ENCODE assay signal across 20 mouse cellular contexts in genomic region chr6:55264741-55265366, GRCm38 (mm10).
DNase-seq lines count a peak whose midpoint lies in the region; ATAC-seq and TF ChIP-seq lines count a peak whose summit lies in the region.
"Had no signal": no experiment of that assay in that cellular context is flagged by ENCODE, and none has a peak within 500 bp of the region (broad histone marks: within the 10 kb centered on the region; RNA-seq: fewer than 3 reads in every experiment).

No protein-coding gene starts in this region.

- peak; percentile 98 for DNase-seq in 3T3-L1 (ENCODE audit: low read depth, low spot score)
- peak; percentile 52 for DNase-seq in adipocyte (ENCODE audit: low spot score)
- DNase-seq in liver, postnatal 0 days = no peak
- DNase-seq in cerebellum, adult 18-20 months = no peak
- DNase-seq in left cerebral cortex, adult 18-20 months (ENCODE audit: low spot score in 2 of 2) = no peak
- DNase-seq: cerebellum, adult 11 months; gastrocnemius, postnatal 36 days; heart, postnatal 10 days; kidney, adult 11 months; kidney, postnatal 14 days; layer of hippocampus, adult 9-11 months; lung, postnatal 14 days had no signal

- H3K4me2 ChIP-seq in liver, postnatal 0 days (ENCODE audit: low read depth, low read length) = peak overlapping the region; percentile 32
- no peak overlapping the region for H3K4me2 ChIP-seq in kidney, embryonic 14.5 days (replicated peaks; ENCODE audit: low read depth, low read length)
- H3K4me2 ChIP-seq: hindbrain, embryonic 14.5 days; limb, embryonic 15.5 days; neural tube, embryonic 13.5 days had no signal

- 73% methylated on average over 7 of the region's 7 CpGs for WGBS in liver, postnatal 0 days (ENCODE audit: insufficient replicate concordance)
- 94% methylated on average over 7 of the region's 7 CpGs for WGBS in kidney, embryonic 14.5 days

- H3K4me1 ChIP-seq in liver, postnatal 0 days (ENCODE audit: insufficient read depth) = peaks cover 29% of the 10 kb centered on the region
- H3K4me1 ChIP-seq in kidney, embryonic 14.5 days (ENCODE audit: control insufficient read depth, insufficient read depth, low read length) = no peaks in the 10 kb centered on the region
- H3K4me1 ChIP-seq: midbrain, embryonic 10.5 days had no signal

- no peak for TF ChIP-seq CTCF in liver, postnatal 0 days (IDR thresholded peaks at IDR 0.05; ENCODE audit: low read depth)

- peak; percentile 85 for ATAC-seq in erythroid progenitor cell, adult 5-6 weeks (replicated peaks; ENCODE audit: low FRiP score, poor library complexity, severe bottlenecking)
- ATAC-seq in liver, postnatal 0 days = peak; percentile 66
- ATAC-seq in kidney, embryonic 14.5 days (ENCODE audit: low FRiP score, low TSS enrichment) = no peak

- TF ChIP-seq EP300 in liver, postnatal 0 days (IDR thresholded peaks at IDR 0.05; ENCODE audit: low read depth) = peak; percentile 94

- no peaks in the 10 kb centered on the region for H3K9me3 ChIP-seq in liver, postnatal 0 days (ENCODE audit: low read length)
- no peaks in the 10 kb centered on the region for H3K9me3 ChIP-seq in kidney, embryonic 14.5 days (ENCODE audit: control insufficient read depth, low read length)
- H3K9me3 ChIP-seq: forebrain, embryonic 10.5 days; heart, embryonic 10.5 days; limb, embryonic 15.5 days; midbrain, embryonic 10.5 days; neural tube, embryonic 13.5 days had no signal

- H3K27me3 ChIP-seq in liver, postnatal 0 days (ENCODE audit: insufficient read depth, low read length) = no peaks in the 10 kb centered on the region
- H3K27me3 ChIP-seq in kidney, embryonic 14.5 days (ENCODE audit: control insufficient read depth, insufficient read depth, low read length) = no peaks in the 10 kb centered on the region
- H3K27me3 ChIP-seq: limb, embryonic 15.5 days; neural tube, embryonic 13.5 days had no signal

- H3K9ac ChIP-seq in liver, postnatal 0 days (replicated peaks) = no peak overlapping the region; the same call in 1 of the 2 replicates
- H3K9ac ChIP-seq in kidney, embryonic 14.5 days (ENCODE audit: low read depth, low read length) = no peak overlapping the region
- H3K9ac ChIP-seq: hindbrain, embryonic 14.5 days; limb, embryonic 15.5 days; neural tube, embryonic 13.5 days had no signal

- H3K36me3 ChIP-seq in liver, postnatal 0 days (replicated peaks; ENCODE audit: insufficient read depth, low read length) = no peaks in the 10 kb centered on the region
- no peaks in the 10 kb centered on the region for H3K36me3 ChIP-seq in kidney, embryonic 14.5 days (ENCODE audit: control insufficient read depth, insufficient read depth, low read length)
- H3K36me3 ChIP-seq: heart, embryonic 10.5 days had no signal

- H3K4me3 ChIP-seq in liver, postnatal 0 days (ENCODE audit: low read depth, low read length) = no peak overlapping the region
- no peak overlapping the region for H3K4me3 ChIP-seq in kidney, embryonic 14.5 days (ENCODE audit: low read length)
- H3K4me3 ChIP-seq: forebrain, embryonic 10.5 days; heart, embryonic 10.5 days; limb, embryonic 15.5 days; midbrain, embryonic 10.5 days; neural tube, embryonic 13.5 days had no signal

- H3K27ac ChIP-seq in liver, postnatal 0 days (ENCODE audit: low read depth) = peak overlapping the region; percentile 5; the same call in 1 of the 2 replicates
- no peak overlapping the region for H3K27ac ChIP-seq in kidney, embryonic 14.5 days (ENCODE audit: low read depth, low read length)
- H3K27ac ChIP-seq: forebrain, embryonic 10.5 days; heart, embryonic 10.5 days; hindbrain, embryonic 14.5 days; limb, embryonic 15.5 days; midbrain, embryonic 10.5 days; neural tube, embryonic 13.5 days had no signal

Comparison
In these comparisons a context has a peak if more than half of its experiments do, and no peak if none do; other contexts are left out.
1. DNase-seq: peak in 3T3-L1 (single experiment) and adipocyte (single experiment); none in liver, postnatal 0 days (single experiment), cerebellum, adult 18-20 months (0 of 2) and left cerebral cortex, adult 18-20 months (0 of 2).